Mouse (Mus musculus) right cerebral cortex, postnatal 36 days (tissue): Measurements from ENCODE around the gene Zbtb48.
"Not testable (repeated sequence)": the region's sequence is repeated elsewhere in the genome, so short reads cannot be mapped to it uniquely, and the experiment has no call there.

ENCODE experiments used
- DNase-seq, 2 experiments: peaks; one replicate each; pipeline ENCODE4 v3.0.0; 2022; ENCODE audit warnings: low spot score in 2 of 2, mixed read lengths in 1 of 2

Zbtb48 gene

DNA sequence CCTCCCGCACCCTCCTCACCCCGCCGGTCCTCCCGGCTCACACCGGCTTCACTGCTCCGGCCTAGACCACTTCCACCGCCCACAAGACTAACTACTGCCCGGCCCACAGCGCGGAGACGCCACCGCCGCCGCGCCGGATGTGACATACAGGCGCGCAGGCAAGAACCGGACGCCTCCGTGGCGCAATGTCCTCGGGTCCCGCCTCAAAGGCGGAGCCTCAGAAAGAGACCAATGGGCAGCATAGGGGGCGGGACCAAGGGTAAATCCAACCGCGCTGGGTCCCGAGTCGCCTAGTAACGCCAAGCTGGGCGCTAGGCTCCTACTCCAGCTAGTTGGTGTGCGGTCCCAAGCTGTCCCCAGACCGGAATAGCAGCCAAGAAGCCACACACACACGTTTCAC is at the start of gene Zbtb48:
Zbtb48 (minus strand) TSS at position 148 of the 400 bp plus-strand sequence.
- DNase-seq, result peak; percentile 97

- DNase-seq, result no peak
Measured at GRCm38 (mm10) chr4:152077191-152077590, 49.7 kb upstream of the Zbtb48 start.

DNA sequence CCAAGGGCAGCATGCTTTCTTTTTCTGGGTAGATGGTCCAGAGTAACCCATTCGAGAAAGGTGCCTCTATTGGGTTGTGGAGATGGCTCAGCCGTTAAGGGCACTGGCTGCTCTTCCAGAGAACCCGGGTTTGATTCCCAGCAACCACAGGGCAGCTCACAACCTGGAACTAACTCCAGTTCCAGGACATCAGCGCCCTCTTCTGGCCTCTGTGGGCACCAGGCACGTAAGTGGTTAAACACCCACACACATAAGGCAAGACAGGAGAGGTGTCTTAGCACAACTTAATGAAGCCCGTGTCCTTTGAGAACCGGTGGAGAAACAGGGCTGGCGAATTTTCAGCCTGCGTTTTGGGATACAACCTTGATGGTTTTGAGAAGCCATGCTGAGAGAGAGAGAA is 47.1 kb upstream of the Zbtb48 start:
- DNase-seq, result no peak

- DNase-seq, result no peak
Measured at GRCm38 (mm10) chr4:152073715-152074114, 46.2 kb upstream of the Zbtb48 start.

GRCm38 (mm10) chr4:152072655-152073054 is 45.2 kb upstream of the Zbtb48 start:
- DNase-seq, result no peak

GRCm38 (mm10) chr4:152072121-152072601 is 44.7 kb upstream of the Zbtb48 start, which contains the start of gene Plekhg5:
TSS of gene Plekhg5 (plus strand) at chr4:152072498.
- DNase-seq, result no peak

DNA sequence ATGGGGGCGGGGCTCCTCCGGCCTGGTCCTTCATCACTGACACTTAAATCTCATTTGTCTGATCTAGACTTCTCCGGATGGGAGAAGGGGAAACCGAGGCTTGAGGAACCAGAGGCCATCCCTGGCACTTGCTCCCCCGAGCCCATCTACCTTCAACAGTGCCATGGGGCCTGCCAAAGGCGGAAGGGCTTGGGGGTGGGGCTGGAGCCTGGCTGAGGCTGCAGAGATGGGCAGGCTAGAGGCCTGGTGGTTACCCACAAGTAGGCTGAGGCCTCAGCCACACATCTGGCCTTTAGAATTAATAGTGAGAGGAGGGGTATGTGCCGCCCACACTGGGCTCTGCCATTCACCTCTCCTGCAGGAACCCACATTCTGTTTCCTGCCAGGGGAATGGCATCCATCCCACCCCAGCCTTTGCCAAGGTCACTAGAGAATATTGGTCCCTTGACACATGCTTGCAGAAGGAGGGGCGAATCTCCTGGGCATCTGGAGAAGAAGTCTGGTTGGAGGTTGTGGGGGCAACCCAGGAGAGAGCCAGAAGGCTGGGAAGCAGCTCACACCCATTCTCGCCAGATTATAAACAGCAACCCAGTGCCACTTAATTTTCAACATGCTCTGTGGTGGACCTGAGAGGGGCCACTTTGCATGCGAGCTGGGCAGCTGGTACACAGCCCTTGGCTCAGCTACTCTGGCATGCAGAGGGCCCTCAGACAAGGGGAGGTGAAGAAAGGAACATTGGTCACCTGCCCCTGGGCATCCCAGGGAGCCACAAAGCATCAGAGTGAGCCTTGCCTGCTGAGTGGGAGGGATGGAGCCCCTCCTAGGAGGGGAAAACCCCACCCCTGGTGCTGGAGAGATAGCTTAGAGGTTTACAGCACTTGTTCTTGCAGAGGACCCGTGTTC is 43.3 kb upstream of the Zbtb48 start:
- DNase-seq, result no peak

DNA sequence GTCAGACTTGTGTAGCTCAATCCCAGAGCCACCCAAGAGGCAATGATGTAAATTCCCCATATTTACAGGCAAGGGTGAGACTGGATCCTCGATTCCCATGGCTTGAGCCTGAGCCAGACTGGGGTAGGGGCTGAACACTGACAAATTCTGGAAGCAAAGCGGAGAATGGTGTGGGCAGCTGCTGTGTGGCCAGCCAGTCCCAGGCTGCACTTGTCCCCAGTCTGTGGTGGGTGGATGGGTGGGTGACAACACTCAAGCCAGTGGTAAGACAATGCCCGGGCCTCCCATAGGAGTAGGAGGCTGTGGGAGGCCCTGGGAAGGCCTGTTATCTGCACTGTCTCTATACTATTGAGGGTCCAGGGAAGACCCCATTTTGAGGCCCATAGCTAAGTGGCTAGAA is 41.8 kb upstream of the Zbtb48 start:
- DNase-seq, result no peak

- DNase-seq, result no peak
Measured at GRCm38 (mm10) chr4:152068166-152068724, 40.8 kb upstream of the Zbtb48 start.

DNA sequence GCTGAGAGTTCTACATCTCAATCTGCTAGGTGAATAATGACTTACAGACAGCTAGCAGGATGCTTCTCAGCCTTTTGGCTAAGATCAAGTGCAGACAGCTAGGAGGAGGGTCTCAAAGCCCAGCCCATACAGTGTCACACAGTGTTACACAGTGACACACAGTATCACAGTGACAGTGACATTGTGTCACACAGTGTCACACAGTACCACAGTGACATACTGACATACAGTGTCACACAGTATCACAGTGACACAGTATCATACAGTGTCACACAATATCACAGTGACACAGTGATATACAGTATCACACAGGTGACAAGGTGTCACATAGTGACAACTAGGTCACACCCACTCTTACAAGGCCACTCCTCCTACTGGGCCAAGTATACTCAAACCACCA is 39.8 kb upstream of the Zbtb48 start:
- no peak for DNase-seq

DNA sequence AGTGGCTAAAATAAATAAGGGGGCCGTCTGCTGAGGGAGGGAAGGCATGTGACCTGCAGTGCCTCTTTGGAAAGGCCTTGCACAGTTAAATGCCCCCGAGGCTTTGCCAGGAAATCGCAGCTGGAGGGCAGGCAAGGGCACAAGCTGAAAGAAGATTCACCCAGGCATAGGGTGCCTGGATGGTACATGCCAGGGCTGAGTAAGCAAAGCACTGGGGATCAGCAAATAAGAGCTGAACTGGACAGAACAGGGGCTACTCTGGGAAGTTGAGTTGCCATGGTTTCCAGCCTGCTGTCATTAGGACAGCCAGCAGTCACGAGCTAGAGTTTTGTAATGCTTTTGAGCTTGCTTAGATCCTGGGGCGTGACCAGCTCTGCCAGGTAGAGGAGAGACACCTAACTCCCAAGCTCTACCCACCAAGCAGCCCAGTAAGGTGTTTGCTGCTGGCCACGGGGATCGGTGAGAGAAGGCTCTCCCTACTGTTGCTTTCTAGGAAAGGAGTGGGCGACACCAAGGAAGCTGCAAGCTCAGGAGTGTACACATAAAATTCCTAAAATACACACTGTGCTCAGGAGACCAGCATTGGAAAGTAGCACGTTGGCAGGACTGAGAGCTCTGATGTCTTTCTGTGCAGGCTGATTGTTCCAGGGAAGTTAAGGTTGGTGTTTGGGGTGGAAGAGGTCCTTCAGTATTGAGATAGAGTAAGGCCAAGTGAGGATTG is 35.1 kb upstream of the Zbtb48 start:
- DNase-seq, result no peak

DNA sequence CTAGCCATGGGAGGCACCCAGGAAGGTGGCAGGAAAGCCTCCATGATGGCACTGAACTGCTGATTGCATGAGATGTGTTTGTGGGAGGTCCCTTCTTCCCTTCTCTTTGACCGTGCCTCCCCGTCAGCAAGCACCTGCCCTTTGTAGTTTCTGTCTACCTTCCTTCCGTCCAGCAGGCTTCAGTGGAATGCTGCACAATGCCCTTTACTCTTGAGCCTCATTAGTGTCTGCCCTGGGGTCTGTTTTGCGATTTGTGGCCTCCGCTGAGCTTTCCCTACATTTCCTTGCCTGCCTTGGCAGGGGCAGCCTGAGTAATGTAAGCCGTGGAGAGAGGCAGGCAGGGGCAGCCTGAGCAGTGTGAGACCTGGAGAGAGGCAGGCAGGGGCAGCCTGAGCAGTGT is 17.1 kb upstream of the Zbtb48 start:
- DNase-seq, result no peak

DNA sequence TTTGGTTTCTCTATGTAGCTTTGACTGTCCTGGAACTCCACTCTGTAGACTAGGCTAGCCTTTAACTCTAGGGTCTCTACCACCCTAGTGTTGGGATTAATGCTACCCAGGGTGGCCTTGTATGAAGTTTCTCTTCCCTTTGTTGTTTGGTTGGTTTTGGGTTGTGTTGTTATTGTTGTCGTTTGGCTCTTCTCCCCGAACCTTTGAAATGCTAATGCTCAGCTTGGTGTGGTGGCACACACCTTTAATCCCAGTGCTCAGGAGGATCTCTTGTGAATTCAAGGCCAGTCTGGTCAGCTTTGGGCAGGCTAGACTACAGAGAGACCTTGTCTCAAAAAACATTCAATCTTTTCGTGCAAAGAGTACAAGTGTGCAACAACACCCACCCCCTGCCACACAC is 15.7 kb upstream of the Zbtb48 start:
- no peak for DNase-seq

DNA sequence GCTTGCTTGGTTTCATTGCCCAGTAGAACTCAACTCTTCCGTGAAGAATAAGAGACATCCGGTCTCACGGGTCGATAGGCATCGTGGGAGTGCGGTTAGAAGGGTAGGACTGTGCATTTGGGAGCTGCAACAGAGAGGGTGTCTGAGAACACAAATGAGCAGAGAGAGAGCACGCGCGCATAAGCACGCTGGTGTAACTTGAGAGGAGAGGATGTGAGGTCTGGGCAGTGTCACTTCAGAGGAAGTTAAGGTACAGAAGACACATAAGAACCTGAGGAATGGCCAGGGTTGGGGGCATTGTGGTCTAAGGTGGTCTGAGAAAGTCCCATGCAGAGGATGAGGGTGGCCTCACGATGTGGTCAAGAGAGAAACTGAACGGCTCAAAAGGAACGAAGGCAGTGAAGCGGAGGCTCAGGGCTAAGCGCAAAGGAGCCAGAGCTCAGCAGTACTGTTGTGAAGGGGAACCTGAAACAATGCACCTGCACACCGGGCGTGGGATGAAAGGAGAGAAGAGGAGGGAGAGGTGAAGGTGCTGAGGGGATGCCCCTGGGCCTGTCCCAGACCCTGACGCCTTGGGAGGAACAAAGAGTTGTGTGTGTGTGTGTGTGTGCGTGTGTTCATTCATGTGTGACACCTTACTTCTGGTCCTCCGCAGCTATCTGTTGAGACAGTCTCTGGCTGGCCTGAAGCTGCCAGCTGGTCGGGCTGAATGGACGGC is 14.6 kb upstream of the Zbtb48 start:
- DNase-seq, result no peak

DNA sequence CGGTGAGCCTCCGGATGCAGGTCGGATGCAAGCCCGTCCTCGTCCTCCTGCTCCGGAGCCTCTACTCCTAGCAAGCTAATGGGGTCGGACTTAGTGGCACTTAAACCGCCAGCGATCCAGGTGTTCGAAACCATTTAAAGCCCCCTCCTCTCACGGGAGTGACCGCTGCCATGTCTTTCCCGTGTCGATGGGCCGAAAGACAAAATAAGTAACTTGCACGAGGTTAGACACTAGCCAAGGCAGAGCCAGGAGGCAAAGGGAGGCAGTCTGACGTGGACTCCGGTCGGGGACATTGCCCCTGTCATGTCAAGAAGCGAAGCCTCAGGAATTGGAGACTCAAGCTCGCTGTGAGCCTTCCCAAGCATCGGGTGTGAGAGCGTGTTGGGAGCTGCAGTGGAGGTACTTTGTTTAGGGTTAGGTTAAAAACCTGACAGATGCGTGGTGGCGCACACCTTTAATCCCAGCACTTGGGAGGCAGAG is 12.4 kb upstream of the Zbtb48 start:
- no peak for DNase-seq

DNA sequence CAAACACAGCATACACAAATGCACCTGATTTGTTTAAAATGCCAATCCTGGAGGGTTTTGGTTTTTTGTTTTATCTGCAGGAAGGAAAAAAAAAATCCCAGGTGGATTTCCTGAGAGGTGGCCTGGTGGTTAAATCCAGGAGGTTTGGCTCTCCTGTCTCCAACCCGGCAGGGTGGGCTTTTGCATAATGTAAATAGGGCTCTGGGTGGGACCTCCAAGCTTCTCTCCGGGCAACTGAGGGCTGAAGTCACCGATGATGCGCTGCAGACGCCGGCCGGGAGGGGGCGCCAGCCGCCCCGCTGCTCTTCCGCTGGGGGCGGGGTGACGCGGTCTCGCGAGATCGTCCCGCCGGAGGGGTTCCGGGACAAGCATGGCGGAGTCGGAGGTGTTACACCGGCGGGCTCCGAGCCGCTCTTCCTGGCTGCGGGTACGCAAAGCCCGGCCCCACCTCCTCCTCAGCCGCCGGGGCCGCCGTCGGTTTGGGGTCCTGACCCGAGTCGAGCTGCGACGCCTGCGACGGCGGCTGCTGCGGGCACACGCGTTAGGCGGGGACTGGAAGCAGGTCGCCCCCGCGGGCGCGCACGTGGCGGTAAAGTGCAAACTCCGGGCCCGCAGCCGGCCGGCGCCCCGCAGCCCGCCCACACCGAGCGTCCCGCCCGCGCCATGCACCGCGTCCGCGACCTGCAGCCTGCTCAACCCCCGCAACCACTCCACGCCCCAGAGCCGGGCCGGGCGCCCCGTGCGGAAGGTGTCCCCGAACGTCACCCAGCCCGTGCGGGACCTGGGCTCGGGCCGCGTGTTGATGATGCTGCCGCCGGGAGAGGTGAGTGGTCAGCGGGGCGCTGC is 11.7 kb upstream of the Zbtb48 start, which contains the start of gene Nol9:
Nol9 (plus strand) TSS at position 337 of the 846 bp plus-strand sequence.
- DNase-seq, result peak; percentile 83

- DNase-seq, result no peak
Measured at GRCm38 (mm10) chr4:152038225-152038984, 10.9 kb upstream of the Zbtb48 start, which contains the start of gene Tas1r1. TSS of gene Tas1r1 (minus strand) at chr4:152038568.

GRCm38 (mm10) chr4:152036464-152036863 is 9.0 kb upstream of the Zbtb48 start:
- DNase-seq, result not testable (repeated sequence)

- DNase-seq, result no peak
Measured at GRCm38 (mm10) chr4:152032922-152033321, 5.5 kb upstream of the Zbtb48 start.

DNA sequence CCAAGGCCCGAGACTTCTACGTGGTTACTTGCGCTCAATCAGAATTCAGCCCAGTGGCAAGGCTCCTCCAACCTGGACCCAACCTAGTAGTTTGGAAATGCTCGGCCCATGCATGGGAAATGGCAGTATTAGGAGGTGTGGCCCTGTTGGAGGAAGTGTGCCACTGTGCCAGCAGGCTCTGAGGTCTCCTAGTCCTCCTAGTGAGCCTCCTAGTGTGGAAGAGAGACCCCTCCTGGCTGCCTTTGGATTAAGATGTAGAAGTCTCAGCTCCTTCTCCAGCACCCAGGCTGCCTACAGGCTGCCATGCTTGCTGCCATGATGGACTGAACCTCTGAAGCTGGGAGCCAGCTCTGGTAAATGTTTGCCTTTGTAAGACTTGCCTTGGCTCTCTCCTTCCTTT is 2.5 kb upstream of the Zbtb48 start:
- DNase-seq, result no peak
